Mouse (Mus musculus): ENCODE results near the gene Kdr.
A peak's percentile ranks its signal among the peaks of the same experiment; 100 is the strongest.

The Kdr gene

GRCm38 (mm10) chr5:75978374-75979100 lies at the start of gene Kdr:
Gene Kdr, minus strand, starts transcription at chr5:75978458.
- DNase-seq (ENCODE audit: low read depth), result no peak

- no peak for DNase-seq (ENCODE audit: low read depth)
Measured at GRCm38 (mm10) chr5:76026805-76027204, 48.5 kb upstream of the Kdr start.

GRCm38 (mm10) chr5:76025996-76026665 lies 47.9 kb upstream of the Kdr start:
- DNase-seq (ENCODE audit: low read depth), result no peak

- no peak for DNase-seq (ENCODE audit: low read depth)
Measured at GRCm38 (mm10) chr5:76023011-76023773, 44.9 kb upstream of the Kdr start.

GRCm38 (mm10) chr5:76022436-76022835 lies 44.2 kb upstream of the Kdr start:
- DNase-seq (ENCODE audit: low read depth), result no peak

- DNase-seq (ENCODE audit: low read depth), result no peak
Measured at GRCm38 (mm10) chr5:76018321-76018720, 40.1 kb upstream of the Kdr start.

- DNase-seq (ENCODE audit: low read depth), result no peak
Measured at GRCm38 (mm10) chr5:76016086-76016485, 37.8 kb upstream of the Kdr start.

GRCm38 (mm10) chr5:76013881-76014431 lies 35.7 kb upstream of the Kdr start:
- no peak for DNase-seq (ENCODE audit: low read depth)

GRCm38 (mm10) chr5:76006403-76006802 lies 28.1 kb upstream of the Kdr start:
- DNase-seq (ENCODE audit: low read depth), result no peak

- DNase-seq (ENCODE audit: low read depth), result peak; percentile 39
Measured at GRCm38 (mm10) chr5:75990212-75990611, 12.0 kb upstream of the Kdr start.

- no peak for DNase-seq (ENCODE audit: low read depth)
Measured at GRCm38 (mm10) chr5:75987530-75987929, 9.3 kb upstream of the Kdr start.

GRCm38 (mm10) chr5:75980521-75981311 lies 2.5 kb upstream of the Kdr start:
- DNase-seq (ENCODE audit: low read depth), result no peak

GRCm38 (mm10) chr5:75979108-75979507 lies 850 bp upstream of the Kdr start:
- no peak for DNase-seq (ENCODE audit: low read depth)

GRCm38 (mm10) chr5:75977441-75978373 lies 551 bp downstream of the Kdr start:
- no peak for DNase-seq (ENCODE audit: low read depth)

- no peak for DNase-seq (ENCODE audit: low read depth)
Measured at GRCm38 (mm10) chr5:75976696-75977095, 1.6 kb downstream of the Kdr start.

- no peak for DNase-seq (ENCODE audit: low read depth)
Measured at GRCm38 (mm10) chr5:75975398-75975797, 2.9 kb downstream of the Kdr start.

GRCm38 (mm10) chr5:75974543-75975130 lies 3.6 kb downstream of the Kdr start:
- DNase-seq (ENCODE audit: low read depth), result no peak

- no peak for DNase-seq (ENCODE audit: low read depth)
Measured at GRCm38 (mm10) chr5:75969887-75970286, 8.4 kb downstream of the Kdr start.

- DNase-seq (ENCODE audit: low read depth), result no peak
Measured at GRCm38 (mm10) chr5:75962558-75962957, 15.7 kb downstream of the Kdr start.

GRCm38 (mm10) chr5:75961741-75962469 lies 16.4 kb downstream of the Kdr start:
- DNase-seq (ENCODE audit: low read depth), result no peak

Data from fibroblast of lung, adult 2 months (primary cell).